Mouse (Mus musculus) heart, embryonic 11.5 days (tissue): Measurements from ENCODE around the gene Hivep3. TPM values are rescaled to one million over a fixed set of nuclear protein-coding genes. Genes with fewer than 3 reads are reported as not detected.

Experiments
- ATAC-seq: fragments of 200-750 bp; cut with Nextera tagmentation; replicated peaks from 2 replicates; pipeline ENCODE4 v1.8.0; 2017; ENCODE audit warnings: moderate library complexity; ENCODE audit not compliant: insufficient number of reproducible peaks, low FRiP score, low TSS enrichment
- H3K27ac ChIP-seq: fragments of 300-500 bp; sonication (generic); 2 replicates; pipeline ENCODE4 v1.5.1; 2014; ENCODE audit warnings: mild to moderate bottlenecking, low read depth, low read length
- H3K27me3 ChIP-seq: fragments of 300-500 bp; sonication (generic); 2 replicates; pipeline ENCODE4 v1.6.1; 2014; ENCODE audit warnings: mild to moderate bottlenecking, low read length, mixed read lengths; ENCODE audit not compliant: control insufficient read depth, insufficient read depth
- H3K36me3 ChIP-seq: fragments of 300-500 bp; sonication (generic); 2 replicates; pipeline ENCODE4 v1.6.1; 2014; ENCODE audit warnings: mild to moderate bottlenecking, low read length, moderate library complexity, mixed read lengths; ENCODE audit not compliant: control insufficient read depth, insufficient read depth
- H3K4me1 ChIP-seq: fragments of 300-500 bp; sonication (generic); 2 replicates; pipeline ENCODE4 v1.6.1; 2014; ENCODE audit warnings: low read length; ENCODE audit not compliant: control insufficient read depth, insufficient read depth
- H3K4me2 ChIP-seq: fragments of 300-500 bp; sonication (generic); 2 replicates; pipeline ENCODE4 v1.6.1; 2014; ENCODE audit warnings: mild to moderate bottlenecking, moderate library complexity
- H3K4me3 ChIP-seq: fragments of 300-500 bp; sonication (generic); 2 replicates; pipeline ENCODE4 v1.5.1; 2014; ENCODE audit warnings: low read depth, low read length
- H3K9ac ChIP-seq: fragments of 300-500 bp; sonication (generic); 2 replicates; pipeline ENCODE4 v1.6.1; 2014; ENCODE audit warnings: mild to moderate bottlenecking, low read depth, low read length, moderate library complexity
- H3K9me3 ChIP-seq: fragments of 300-500 bp; sonication (generic); replicated peaks from 2 replicates; pipeline ENCODE4 v1.6.1; 2016; ENCODE audit warnings: low read length; ENCODE audit not compliant: control insufficient read depth
- WGBS: fragments of 180-500 bp; shearing (Covaris S2); extraction: QIAGEN DNeasy Blood & Tissue Kit; methylation state at CpG from one replicate; pipeline ENCODE4 v1.1.7; 2014; ENCODE audit not compliant: insufficient replicate concordance; 5-methylcytosine and 5-hydroxymethylcytosine counted together
- polyA plus RNA-seq: library from polyadenylated mRNA; unstranded; fragments of >200 nt; fragmentation: Nextera tagmentation; extraction: Ambion mirVana; gene quantifications from 2 replicates; pipeline ENCODE4 v1.2.1, GENCODE M21; 2014

The Hivep3 gene
- polyA plus RNA-seq, 1 experiment from 2014 or later: 4.8 TPM

DNA sequence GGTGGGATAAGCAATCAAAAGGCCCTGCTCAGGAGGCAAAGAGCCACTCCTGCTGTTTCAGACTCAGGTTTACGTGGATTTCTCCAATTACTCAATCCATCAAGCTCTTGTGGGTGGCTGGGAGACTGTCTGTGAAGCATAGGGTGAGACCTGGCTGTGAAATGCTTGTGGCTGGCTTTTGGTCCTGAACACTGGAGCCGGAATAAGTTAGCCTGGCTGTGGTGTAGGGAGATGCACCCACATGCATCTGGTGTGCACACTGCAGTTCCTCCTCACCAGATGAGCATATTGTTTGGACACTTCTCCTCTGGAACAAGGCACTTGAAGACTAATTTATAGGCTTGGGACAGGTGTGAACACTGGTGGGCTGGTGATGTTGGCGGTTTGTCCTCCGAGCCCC is 170.7 kb downstream of the Hivep3 start:
- Histone ChIP-seq H3K27me3 (no peaks in the 10 kb centered on the region), H3K4me1 (no peaks in the 10 kb centered on the region), H3K4me3 (no peak overlapping the region), H3K9me3 (no peaks in the 10 kb centered on the region), H3K9ac (no peak overlapping the region), H3K27ac (no peak overlapping the region), H3K36me3 (no peaks in the 10 kb centered on the region), H3K4me2 (no peak overlapping the region)
- 91% methylated on average over 4 of the region's 4 CpGs for WGBS
- no peak for ATAC-seq

- no peak for ATAC-seq
Measured at GRCm38 (mm10) chr4:119907106-119907505, 173.5 kb downstream of the Hivep3 start.

GRCm38 (mm10) chr4:119911071-119911904 is 177.7 kb downstream of the Hivep3 start:
- H3K27me3 ChIP-seq: no peaks in the 10 kb centered on the region
- no peak overlapping the region for H3K4me2 ChIP-seq
- no peaks in the 10 kb centered on the region; the same call in 1 of the 2 replicates for H3K4me1 ChIP-seq
- H3K9me3 ChIP-seq: no peaks in the 10 kb centered on the region
- 66% methylated on average over 13 of the region's 13 CpGs for WGBS
- no peak overlapping the region for H3K27ac ChIP-seq
- no peaks in the 10 kb centered on the region for H3K36me3 ChIP-seq
- H3K9ac ChIP-seq: no peak overlapping the region
- no peak for ATAC-seq
- no peak overlapping the region for H3K4me3 ChIP-seq

More at GRCm38 (mm10) chr4:119907106-119907505, 173.5 kb downstream of the Hivep3 start:
- no peak overlapping the region for H3K9ac ChIP-seq
- H3K4me3 ChIP-seq: no peak overlapping the region
- WGBS: 78% methylated on average over 4 of the region's 4 CpGs
- H3K4me1 ChIP-seq: no peaks in the 10 kb centered on the region; the same call in 1 of the 2 replicates
- H3K36me3 ChIP-seq: no peaks in the 10 kb centered on the region
- H3K4me2 ChIP-seq: no peak overlapping the region
- no peaks in the 10 kb centered on the region for H3K9me3 ChIP-seq
- H3K27ac ChIP-seq: no peak overlapping the region
- no peaks in the 10 kb centered on the region for H3K27me3 ChIP-seq

- Histone ChIP-seq H3K27ac (no peak overlapping the region), H3K27me3 (no peaks in the 10 kb centered on the region), H3K4me3 (no peak overlapping the region), H3K4me1 (no peaks in the 10 kb centered on the region; the same call in 1 of the 2 replicates), H3K36me3 (no peaks in the 10 kb centered on the region), H3K9ac (no peak overlapping the region), H3K9me3 (no peaks in the 10 kb centered on the region), H3K4me2 (no peak overlapping the region)
- ATAC-seq: no peak
- whole genome bisulfite sequencing: 68% methylated on average over 2 of the region's 2 CpGs
Measured at GRCm38 (mm10) chr4:119912216-119912615, 178.6 kb downstream of the Hivep3 start.

- H3K9ac ChIP-seq: no peak overlapping the region
- ATAC-seq: no peak
- H3K4me1 ChIP-seq: no peaks in the 10 kb centered on the region; the same call in 1 of the 2 replicates
- WGBS: 42% methylated on average over 4 of the region's 4 CpGs
- no peak overlapping the region for H3K4me3 ChIP-seq
- H3K27ac ChIP-seq: no peak overlapping the region
- H3K9me3 ChIP-seq: no peaks in the 10 kb centered on the region
- no peaks in the 10 kb centered on the region for H3K36me3 ChIP-seq
- no peak overlapping the region for H3K4me2 ChIP-seq
- no peaks in the 10 kb centered on the region for H3K27me3 ChIP-seq
Measured at GRCm38 (mm10) chr4:119914194-119914593, 180.6 kb downstream of the Hivep3 start.

GRCm38 (mm10) chr4:119915069-119915468 is 181.5 kb downstream of the Hivep3 start:
- WGBS: 71% methylated on average over 2 of the region's 2 CpGs
- Histone ChIP-seq H3K36me3 (no peaks in the 10 kb centered on the region), H3K4me3 (no peak overlapping the region), H3K9ac (no peak overlapping the region), H3K9me3 (no peaks in the 10 kb centered on the region), H3K4me1 (no peaks in the 10 kb centered on the region; the same call in 1 of the 2 replicates), H3K4me2 (no peak overlapping the region), H3K27me3 (no peaks in the 10 kb centered on the region), H3K27ac (no peak overlapping the region)
- ATAC-seq: no peak

DNA sequence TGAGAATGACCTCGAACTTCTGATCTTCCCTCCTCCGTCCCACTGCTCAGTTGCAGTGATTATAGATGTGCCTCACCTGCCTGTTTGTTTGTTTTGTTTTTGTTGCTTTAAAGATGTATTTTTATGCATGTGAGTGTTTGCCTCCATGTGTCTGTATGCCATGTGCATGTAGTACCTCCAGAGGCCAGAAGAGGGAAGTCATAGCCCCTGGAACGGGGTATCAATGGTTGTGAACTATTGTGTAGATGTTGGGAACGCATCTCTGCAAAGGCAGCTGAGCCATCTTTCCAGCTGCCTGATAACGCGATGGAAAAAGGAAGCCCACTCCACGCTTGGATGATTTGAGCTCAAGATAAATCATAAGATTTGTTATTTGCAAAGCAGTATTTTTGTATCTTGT is 183.9 kb downstream of the Hivep3 start:
- no peak overlapping the region for H3K4me3 ChIP-seq
- H3K4me2 ChIP-seq: no peak overlapping the region
- no peaks in the 10 kb centered on the region for H3K27me3 ChIP-seq
- H3K36me3 ChIP-seq: no peaks in the 10 kb centered on the region
- WGBS: 70% methylated on average over 7 of the region's 7 CpGs
- no peak for ATAC-seq
- no peak overlapping the region for H3K9ac ChIP-seq
- no peaks in the 10 kb centered on the region for H3K4me1 ChIP-seq
- H3K27ac ChIP-seq: no peak overlapping the region
- H3K9me3 ChIP-seq: no peaks in the 10 kb centered on the region

DNA sequence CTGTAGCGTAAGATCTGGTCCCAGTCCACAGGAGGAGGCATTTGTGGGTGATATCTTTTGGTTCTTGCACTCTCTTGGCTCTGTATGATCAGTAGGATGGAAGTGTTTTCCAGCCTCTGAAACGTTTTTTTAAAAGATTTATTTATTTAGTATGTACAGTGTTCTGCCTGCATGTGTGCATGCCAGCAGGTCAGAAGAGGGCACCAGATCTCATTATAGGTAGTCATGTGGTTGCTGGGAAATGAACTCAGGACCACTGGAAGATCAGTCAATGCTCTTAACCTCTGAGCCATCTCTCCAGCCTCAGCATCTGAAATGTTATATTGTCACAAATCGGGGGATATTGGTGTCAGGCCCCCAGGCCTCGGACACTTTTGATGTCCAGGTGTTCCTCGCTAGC is 185.8 kb downstream of the Hivep3 start:
- Histone ChIP-seq H3K36me3 (no peaks in the 10 kb centered on the region), H3K27ac (no peak overlapping the region), H3K27me3 (no peaks in the 10 kb centered on the region), H3K4me3 (no peak overlapping the region), H3K4me2 (no peak overlapping the region), H3K4me1 (no peaks in the 10 kb centered on the region), H3K9me3 (peaks cover 9% of the 10 kb centered on the region; the same call in 1 of the 2 replicates), H3K9ac (no peak overlapping the region)
- 66% methylated on average over 5 of the region's 5 CpGs for WGBS
- ATAC-seq: no peak
